Mouse (Mus musculus) cerebellum, adult 2 months (tissue): Measurements from ENCODE around the gene Gabrg1. TPM values are rescaled to one million over a fixed set of nuclear protein-coding genes. Genes with fewer than 3 reads are reported as not detected.

Source experiments
- DNase-seq, 2 experiments: peaks; one replicate each; pipeline ENCODE4 v3.0.0; 2021
- H3K27ac ChIP-seq: fragments of 200-500 bp; 2 replicates; pipeline ENCODE4 v1.5.1; 2012; ENCODE audit warnings: low read length, control low read depth, inconsistent platforms; ENCODE audit not compliant: insufficient read depth
- H3K27me3 ChIP-seq: fragments of 200-500 bp; 2 replicates; pipeline ENCODE4 v1.6.1; 2012; ENCODE audit warnings: inconsistent platforms, mild to moderate bottlenecking, low read length, moderate library complexity; ENCODE audit not compliant: control insufficient read depth, insufficient read depth
- H3K4me1 ChIP-seq: fragments of 200-500 bp; 2 replicates; pipeline ENCODE4 v1.6.1; 2011; ENCODE audit warnings: low read length; ENCODE audit not compliant: control insufficient read depth, insufficient read depth
- H3K4me3 ChIP-seq: fragments of 200-500 bp; replicated peaks from 2 replicates; pipeline ENCODE3; 2011; ENCODE audit warnings: mild to moderate bottlenecking, low read depth, low read length, control low read depth; ENCODE audit not compliant: insufficient read depth
- CTCF ChIP-seq: fragments of 200-500 bp; IDR thresholded peaks from 2 replicates; pipeline ENCODE4 v1.5.1; 2011; ENCODE audit warnings: low read depth, mild to moderate bottlenecking, control low read depth, low read length, moderate library complexity, borderline replicate concordance; ENCODE audit not compliant: insufficient read depth
- POLR2A ChIP-seq: fragments of 200-500 bp; IDR thresholded peaks from 2 replicates; pipeline ENCODE4 v1.6.1; 2011; ENCODE audit warnings: low read length, control low read depth, borderline replicate concordance; ENCODE audit not compliant: insufficient read depth
- WGBS: fragments of 180-500 bp; shearing (Covaris S2); methylation state at CpG from one replicate; pipeline ENCODE4 v1.1.7; 2018; 5-methylcytosine and 5-hydroxymethylcytosine counted together
- polyA plus RNA-seq: library from polyadenylated mRNA; depleted of rRNA; stranded (reverse); fragments of >200 nt; gene quantifications from 2 replicates; pipeline ENCODE4 v1.2.3, GENCODE M21; 2012; rRNA removed

The Gabrg1 gene
- polyA plus RNA-seq, result 7.2 and 7.4 TPM in 2 replicates

DNA sequence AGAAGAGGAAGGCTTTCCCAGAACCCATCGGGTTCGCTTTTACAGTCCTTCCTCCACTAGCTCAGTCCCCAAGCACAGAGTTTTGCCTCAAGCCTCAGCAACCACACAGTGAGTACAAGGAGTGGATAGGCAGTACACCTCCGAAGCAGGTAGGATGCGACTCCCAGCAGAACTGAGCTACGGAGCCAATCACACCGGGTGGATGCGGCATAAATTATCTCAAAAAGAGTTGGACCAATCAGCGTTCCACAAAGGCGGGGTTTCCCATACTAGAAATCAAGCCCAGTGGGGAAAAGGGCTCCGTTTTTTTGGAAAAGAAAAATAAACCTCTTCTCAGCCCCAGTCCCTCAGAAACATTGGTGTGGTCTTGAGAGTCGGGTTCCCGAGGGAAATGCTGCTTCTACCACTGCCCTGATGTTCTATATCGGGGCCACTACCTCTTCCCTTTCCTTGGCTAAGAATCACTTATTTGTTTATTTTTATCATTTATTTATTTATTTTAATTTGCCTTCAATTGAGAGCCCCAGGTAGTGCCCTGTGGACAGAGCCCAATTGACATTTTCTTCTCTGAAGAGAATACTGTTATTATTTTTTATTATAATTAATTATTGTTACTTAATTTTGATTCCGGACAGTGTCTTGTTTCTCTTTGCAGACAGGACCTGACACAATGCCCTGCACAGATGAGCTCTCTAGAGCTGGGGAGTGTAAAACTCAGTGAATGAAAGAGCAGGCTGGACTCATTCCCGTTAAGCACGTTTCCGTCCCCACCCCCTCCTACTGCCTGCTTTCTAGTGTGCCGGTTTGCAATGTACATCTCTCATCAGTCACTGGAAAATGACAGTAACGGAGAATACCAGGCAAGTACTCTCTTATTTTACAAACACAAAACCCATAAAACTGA is at the start of gene Gabrg1:
Gene Gabrg1 (minus strand): TSS at position 426 of the 904 bp plus-strand sequence.
- peak; percentile 29 to 49 for DNase-seq
- Histone ChIP-seq H3K27me3 (no peaks in the 10 kb centered on the region), H3K27ac (no peak within 1 kb of the TSS), H3K4me3 (peak within 1 kb of the TSS; percentile 64), H3K4me1 (no peaks in the 10 kb centered on the region)
- WGBS, result under 1% methylated on average over 19 of the region's 19 CpGs
- no peak for TF ChIP-seq CTCF
- TF ChIP-seq POLR2A, result no peak

DNA sequence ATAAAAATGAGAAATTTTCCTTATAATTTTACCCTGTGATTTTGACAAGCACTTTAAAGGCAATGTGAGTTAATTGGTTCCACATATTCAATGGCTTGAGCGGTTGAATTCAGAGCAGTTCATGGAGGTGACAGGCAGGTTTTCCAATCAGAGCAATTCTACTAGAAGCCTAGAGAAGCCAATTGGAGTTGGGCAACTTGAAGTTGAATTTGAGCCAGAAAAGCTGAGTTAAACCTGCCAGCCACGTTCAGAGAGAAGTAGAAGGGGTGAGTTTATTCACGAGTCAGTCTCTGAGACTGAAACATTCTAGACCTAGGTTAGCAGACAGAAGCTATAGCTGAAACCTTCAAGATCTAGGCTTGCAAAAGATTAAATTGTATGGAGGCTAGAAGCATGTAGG is 41.6 kb upstream of the Gabrg1 start:
- no peak overlapping the region for H3K4me3 ChIP-seq
- H3K4me1 ChIP-seq, result no peaks in the 10 kb centered on the region
- no peaks in the 10 kb centered on the region for H3K27me3 ChIP-seq
- no peak for DNase-seq
- 64% methylated on average over 3 of the region's 3 CpGs for WGBS
- no peak for TF ChIP-seq CTCF
- TF ChIP-seq POLR2A, result no peak
- no peak overlapping the region for H3K27ac ChIP-seq

- no peak for TF ChIP-seq CTCF
- no peak for TF ChIP-seq POLR2A
- Histone ChIP-seq H3K27ac (no peak overlapping the region), H3K27me3 (no peaks in the 10 kb centered on the region)
Measured at GRCm38 (mm10) chr5:70870081-70870480, 27.7 kb upstream of the Gabrg1 start.

GRCm38 (mm10) chr5:70843096-70843734 is 798 bp upstream of the Gabrg1 start:
- peak; percentile 3 to 9 for DNase-seq
- Histone ChIP-seq H3K27ac (no peak overlapping the region), H3K27me3 (no peaks in the 10 kb centered on the region), H3K4me1 (no peaks in the 10 kb centered on the region), H3K4me3 (peak overlapping the region; percentile 40)
- 12% methylated on average over 11 of the region's 11 CpGs for WGBS
- TF ChIP-seq POLR2A, result no peak
- TF ChIP-seq CTCF, result no peak

More at GRCm38 (mm10) chr5:70870081-70870480, 27.7 kb upstream of the Gabrg1 start:
- DNase-seq, result no peak
- Histone ChIP-seq H3K4me1 (no peaks in the 10 kb centered on the region), H3K4me3 (no peak overlapping the region)
- 75% methylated on average over 1 of the region's 1 CpGs for WGBS

GRCm38 (mm10) chr5:70818681-70819080 is 23.7 kb downstream of the Gabrg1 start:
- WGBS, result 83% methylated on average over 2 of the region's 2 CpGs
- no peak overlapping the region for H3K27ac ChIP-seq
- H3K27me3 ChIP-seq, result no peaks in the 10 kb centered on the region
- no peak for DNase-seq
- TF ChIP-seq CTCF, result no peak
- TF ChIP-seq POLR2A, result no peak
- no peak overlapping the region for H3K4me3 ChIP-seq
- no peaks in the 10 kb centered on the region for H3K4me1 ChIP-seq

- no peak overlapping the region for H3K27ac ChIP-seq
- 68% methylated on average over 2 of the region's 2 CpGs for WGBS
- DNase-seq, result no peak
- H3K4me1 ChIP-seq, result no peaks in the 10 kb centered on the region
- no peak overlapping the region for H3K4me3 ChIP-seq
- no peaks in the 10 kb centered on the region for H3K27me3 ChIP-seq
- TF ChIP-seq CTCF (no peak), POLR2A (no peak)
Measured at GRCm38 (mm10) chr5:70736156-70736555, 106.3 kb downstream of the Gabrg1 start.

- TF ChIP-seq CTCF (no peak), POLR2A (no peak)
- Histone ChIP-seq H3K4me1 (no peaks in the 10 kb centered on the region), H3K27ac (no peak overlapping the region), H3K4me3 (no peak overlapping the region), H3K27me3 (no peaks in the 10 kb centered on the region)
- no peak for DNase-seq
Measured at GRCm38 (mm10) chr5:70704361-70704760, 138.1 kb downstream of the Gabrg1 start.
